Mouse (Mus musculus): ENCODE measurements around the gene Wasf3. TPM values are rescaled to one million over a fixed set of nuclear protein-coding genes. Genes with fewer than 3 reads are reported as not detected.

Wasf3 gene
- total RNA-seq, 2 experiments from 2014 or later, result 12.7 to 21.1 TPM

Other genes starting within 250 kb of the Wasf3 start
- not detected for gene Gm5565, start 224.4 kb upstream of the Wasf3 start, total RNA-seq (2021)
- not detected for gene Gm6309, start 214.3 kb upstream of the Wasf3 start, total RNA-seq (2021)
- gene 1700001J03Rik, start 199.7 kb upstream of the Wasf3 start, total RNA-seq (2021), result under 1 TPM; 0.73 to 0.99 TPM
- gene Rnf6, start 163.4 kb upstream of the Wasf3 start, total RNA-seq (2021), result 10 to 100 TPM; 47.2 to 74.5 TPM
- 10 to 100 TPM; 43.5 to 91.1 TPM for gene Cdk8, start 153.8 kb upstream of the Wasf3 start, total RNA-seq (2021)
- gene Gm6408, start 97.0 kb downstream of the Wasf3 start, total RNA-seq (2021), result not detected
- gene Gm6370, start 106.4 kb downstream of the Wasf3 start, total RNA-seq (2021), result not detected
- not detected for gene 4930449I24Rik, start 117.4 kb downstream of the Wasf3 start, total RNA-seq (2021)
- gene Gm3402, start 129.1 kb downstream of the Wasf3 start, total RNA-seq (2021), result not detected
- gene Gm3404, start 140.8 kb downstream of the Wasf3 start, total RNA-seq (2021), result not detected
- not detected for gene Gm3409, start 152.7 kb downstream of the Wasf3 start, total RNA-seq (2021)
- gene Gm3415, start 171.2 kb downstream of the Wasf3 start, total RNA-seq (2021), result not detected
- under 1 TPM in 1 of 2 experiments, not detected in 1; 0.43 TPM for gene Gpr12, start 200.3 kb downstream of the Wasf3 start, total RNA-seq (2021)

All from adrenal gland, adult 18-20 months (tissue).